Mouse (Mus musculus) ovary, postnatal 14 days (tissue): ENCODE measurements at regions not wholly inside any gene's neighbourhood (a gene's known extent, or its start where the extent isn't known, plus 50 kb on each side); places are given as distances from the start of the nearest gene placed in this dataset.
"Not testable (repeated sequence)": the region's sequence is repeated elsewhere in the genome, so short reads cannot be mapped to it uniquely, and the experiment has no call there.

ENCODE experiments used
- DNase-seq: peaks from one replicate; pipeline ENCODE4 v3.0.0; 2022; ENCODE audit warnings: low spot score

- DNase-seq, result peak; percentile 47
These were observed 52.0 kb upstream of the Ak4 start for GRCm38 (mm10) chr4:101366905-101367679.

GRCm38 (mm10) chr4:101365299-101365698 is 53.8 kb upstream of the Ak4 start:
- no peak for DNase-seq

- DNase-seq, result no peak
These were observed 54.4 kb upstream of the Ak4 start for GRCm38 (mm10) chr4:101364716-101365115.

- DNase-seq, result not testable (repeated sequence)
These were observed 55.8 kb upstream of the Ak4 start for GRCm38 (mm10) chr4:101363231-101363630.

- DNase-seq, result no peak
These were observed 57.3 kb upstream of the Ak4 start for GRCm38 (mm10) chr4:101361779-101362178.

GRCm38 (mm10) chr4:101360296-101360695 is 58.8 kb upstream of the Ak4 start:
- no peak for DNase-seq

- DNase-seq, result no peak
These were observed 60.0 kb upstream of the Ak4 start for GRCm38 (mm10) chr4:101359119-101359518.

- DNase-seq, result no peak
These were observed 60.6 kb upstream of the Ak4 start for GRCm38 (mm10) chr4:101358525-101358924.

- no peak for DNase-seq
These were observed 61.2 kb upstream of the Ak4 start for GRCm38 (mm10) chr4:101357923-101358322.

- DNase-seq, result peak; percentile 39
These were observed 61.9 kb upstream of the Ak4 start for GRCm38 (mm10) chr4:101356954-101357891.

GRCm38 (mm10) chr4:101356093-101356953 is 62.8 kb upstream of the Ak4 start:
- peak; percentile 78 for DNase-seq

- peak; percentile 33 for DNase-seq
These were observed 63.5 kb upstream of the Ak4 start for GRCm38 (mm10) chr4:101355431-101356092.

- DNase-seq, result peak; percentile 52
These were observed 64.1 kb upstream of the Ak4 start for GRCm38 (mm10) chr4:101354951-101355350.

GRCm38 (mm10) chr4:101354086-101354855 is 64.8 kb upstream of the Ak4 start:
- no peak for DNase-seq

GRCm38 (mm10) chr4:101352178-101352577 is 66.9 kb upstream of the Ak4 start:
- no peak for DNase-seq

- DNase-seq, result no peak
These were observed 67.4 kb upstream of the Ak4 start for GRCm38 (mm10) chr4:101351716-101352115.

- DNase-seq, result no peak
These were observed 68.4 kb upstream of the Ak4 start for GRCm38 (mm10) chr4:101350656-101351055.

GRCm38 (mm10) chr4:101350222-101350621 is 68.9 kb upstream of the Ak4 start:
- DNase-seq, result no peak

- peak; percentile 60 for DNase-seq
These were observed 69.7 kb upstream of the Ak4 start for GRCm38 (mm10) chr4:101349413-101349812.

- DNase-seq, result no peak
These were observed 71.8 kb upstream of the Ak4 start for GRCm38 (mm10) chr4:101347309-101347708.
